Mouse (Mus musculus): ENCODE results near the gene Vmn2r55. TPM values are rescaled to one million over a fixed set of nuclear protein-coding genes. Genes with fewer than 3 reads are reported as not detected.
"Not testable (repeated sequence)": the region's sequence is repeated elsewhere in the genome, so short reads cannot be mapped to it uniquely, and the experiment has no call there.

Vmn2r55 gene
- not detected for polyA plus RNA-seq (2012; fragmentation: generic; extraction: Trizol)

GRCm38 (mm10) chr7:12684903-12685302 is at the start of gene Vmn2r55:
Gene Vmn2r55, minus strand, starts transcription at chr7:12685003.
- H3K79me2 ChIP-seq (ENCODE audit: control insufficient read depth, insufficient read depth); H3K27me3 ChIP-seq (ENCODE audit: control insufficient read depth, insufficient read depth, insufficient read length); H3K36me3 ChIP-seq (ENCODE audit: control insufficient read depth, insufficient read depth); H3K4me2 ChIP-seq (ENCODE audit: low read depth); H3ac ChIP-seq (ENCODE audit: control insufficient read depth, insufficient read length); H3K4me3 ChIP-seq: not testable (repeated sequence)

GRCm38 (mm10) chr7:12640219-12640618 is 44.6 kb downstream of the Vmn2r55 start, which contains the start of gene Vmn2r54:
Gene Vmn2r54, minus strand, starts transcription at chr7:12640319.
- H3K4me2 ChIP-seq (ENCODE audit: low read depth); H3K27me3 ChIP-seq (ENCODE audit: control insufficient read depth, insufficient read depth, insufficient read length); H3K79me2 ChIP-seq (ENCODE audit: control insufficient read depth, insufficient read depth); H3K4me3 ChIP-seq; H3ac ChIP-seq (ENCODE audit: control insufficient read depth, insufficient read length); H3K36me3 ChIP-seq (ENCODE audit: control insufficient read depth, insufficient read depth): not testable (repeated sequence)

GRCm38 (mm10) chr7:12608688-12609087 is 76.1 kb downstream of the Vmn2r55 start, which contains the start of gene Vmn2r53:
Gene Vmn2r53, minus strand, starts transcription at chr7:12608788.
- Histone ChIP-seq H3K27me3 (ENCODE audit: control insufficient read depth, insufficient read depth, insufficient read length) (no peaks in the 10 kb centered on the region), H3K4me3 (no peak within 1 kb of the TSS), H3ac (ENCODE audit: control insufficient read depth, insufficient read length) (no peak within 1 kb of the TSS), H3K4me2 (ENCODE audit: low read depth) (no peak within 1 kb of the TSS), H3K36me3 (ENCODE audit: control insufficient read depth, insufficient read depth) (no peaks in the 10 kb centered on the region), H3K79me2 (ENCODE audit: control insufficient read depth, insufficient read depth) (no peaks in the 10 kb centered on the region)
- no peak for TF ChIP-seq POLR2AphosphoS2 (IDR thresholded peaks at IDR 0.05; ENCODE audit: insufficient read length, low read depth)
- TF ChIP-seq POLR2A (IDR thresholded peaks at IDR 0.05; ENCODE audit: insufficient read length, low read depth) = no peak
- TF ChIP-seq SRF (IDR thresholded peaks at IDR 0.05; ENCODE audit: control insufficient read depth, insufficient read length, low read depth) = no peak
- TF ChIP-seq MYOG (IDR thresholded peaks at IDR 0.05; ENCODE audit: control insufficient read depth in 1 of 3, insufficient read depth in 1 of 3, insufficient read length in 2 of 3, low read depth in 2 of 3) = no peak
- TF ChIP-seq E2F4 (IDR thresholded peaks at IDR 0.05; ENCODE audit: insufficient read depth) = no peak
- TF ChIP-seq REST (IDR thresholded peaks at IDR 0.05; ENCODE audit: insufficient read depth, insufficient read length) = no peak
- TF ChIP-seq CEBPB (IDR thresholded peaks at IDR 0.05; ENCODE audit: insufficient read depth, poor library complexity, severe bottlenecking) = no peak
- TF ChIP-seq MYOD1 (IDR thresholded peaks at IDR 0.05; ENCODE audit: control insufficient read depth in 1 of 3, insufficient read length in 2 of 3, low read depth in 2 of 3) = no peak
- TF ChIP-seq TCF12 (IDR thresholded peaks at IDR 0.05; ENCODE audit: insufficient read depth, poor library complexity, severe bottlenecking) = no peak
- TF ChIP-seq TCF3 (IDR thresholded peaks at IDR 0.05; ENCODE audit: insufficient read length, low read depth) = no peak
- no peak for TF ChIP-seq MAX (IDR thresholded peaks at IDR 0.05; ENCODE audit: low read depth)
- TF ChIP-seq USF1 (IDR thresholded peaks at IDR 0.05; ENCODE audit: low read depth) = no peak

Other genes with a start within 250 kb of the Vmn2r55 start
- gene Zfp606, start 206.7 kb downstream of the Vmn2r55 start, polyA plus RNA-seq (2012; fragmentation: generic; extraction: Trizol) = 1.5 TPM
- gene 2900092C05Rik, start 172.5 kb downstream of the Vmn2r55 start, polyA plus RNA-seq (2012; fragmentation: generic; extraction: Trizol) = not detected
- gene Vmn2r53, start 76.2 kb downstream of the Vmn2r55 start, polyA plus RNA-seq (2012; fragmentation: generic; extraction: Trizol) = not detected
- gene Vmn2r54, start 44.7 kb downstream of the Vmn2r55 start, polyA plus RNA-seq (2012; fragmentation: generic; extraction: Trizol) = not detected
- not detected for gene Vmn2r56, start 50.0 kb upstream of the Vmn2r55 start, polyA plus RNA-seq (2012; fragmentation: generic; extraction: Trizol)
- gene Zscan18, start 118.6 kb upstream of the Vmn2r55 start, polyA plus RNA-seq (2012; fragmentation: generic; extraction: Trizol) = 0.22 TPM
- gene Zfp329, start 133.9 kb upstream of the Vmn2r55 start, polyA plus RNA-seq (2012; fragmentation: generic; extraction: Trizol) = 1.0 TPM
- 11.4 TPM for gene Zfp110, start 149.8 kb upstream of the Vmn2r55 start, polyA plus RNA-seq (2012; fragmentation: generic; extraction: Trizol)
- 1.2 TPM for gene Zfp128, start 196.2 kb upstream of the Vmn2r55 start, polyA plus RNA-seq (2012; fragmentation: generic; extraction: Trizol)
- 3.1 TPM for gene Zscan22, start 212.8 kb upstream of the Vmn2r55 start, polyA plus RNA-seq (2012; fragmentation: generic; extraction: Trizol)
- 2,432 TPM for gene Rps5, start 237.3 kb upstream of the Vmn2r55 start, polyA plus RNA-seq (2012; fragmentation: generic; extraction: Trizol)
- 0.91 TPM for gene Rnf225, start 242.4 kb upstream of the Vmn2r55 start, polyA plus RNA-seq (2012; fragmentation: generic; extraction: Trizol)

Measured in myocyte (in vitro differentiated cells).